ENCODE assay signal across 8 mouse cellular contexts in genomic region chr6:34710848-34711247, GRCm38 (mm10).
A peak's percentile ranks its signal among the peaks of the same experiment; 100 is the strongest.
DNase-seq lines count a peak whose midpoint lies in the region; ATAC-seq and TF ChIP-seq lines count a peak whose summit lies in the region.

No protein-coding gene starts in this region.

- peak overlapping the region; percentile 70; the same call in 1 of the 2 replicates for H3K9ac ChIP-seq in heart, embryonic 15.5 days
- no peak overlapping the region for H3K9ac ChIP-seq in heart, adult 2 months (ENCODE audit: low read depth, low read length)
- H3K9ac ChIP-seq in hindbrain, embryonic 15.5 days: no peak overlapping the region
- 0 out of 2 replicates have a peak overlapping the region, but pooled peaks have one; percentile 74 for H3K9ac ChIP-seq in midbrain, embryonic 15.5 days

- intact Hi-C loops in heart, adult 2 months (cut with DNase I): no loop called here

- H3K79me2 ChIP-seq in heart, adult 2 months (replicated peaks; ENCODE audit: control insufficient read depth, insufficient read depth, low read length): no peaks in the 10 kb centered on the region

- no peak for ATAC-seq in heart, embryonic 15.5 days (replicated peaks; ENCODE audit: insufficient number of reproducible peaks, insufficient read depth, low FRiP score, low read depth)
- no peak for ATAC-seq in hindbrain, embryonic 15.5 days (ENCODE audit: low FRiP score, low read depth)
- ATAC-seq in midbrain, embryonic 15.5 days (replicated peaks): no peak

- H3K27me3 ChIP-seq in heart, embryonic 15.5 days: no peaks in the 10 kb centered on the region
- H3K27me3 ChIP-seq in heart, adult 2 months (ENCODE audit: control insufficient read depth, insufficient read depth, low read length): no peaks in the 10 kb centered on the region
- no peaks in the 10 kb centered on the region for H3K27me3 ChIP-seq in hindbrain, embryonic 15.5 days
- H3K27me3 ChIP-seq in midbrain, embryonic 15.5 days (replicated peaks): no peaks in the 10 kb centered on the region

- peak overlapping the region; percentile 60 for H3K4me3 ChIP-seq in heart, embryonic 15.5 days
- no peak overlapping the region for H3K4me3 ChIP-seq in heart, adult 2 months
- peak overlapping the region; percentile 55 for H3K4me3 ChIP-seq in hindbrain, embryonic 15.5 days
- H3K4me3 ChIP-seq in midbrain, embryonic 15.5 days: 0 out of 2 replicates have a peak overlapping the region, but pooled peaks have one; percentile 59

- no peak for TF ChIP-seq EP300 in heart, adult 2 months (IDR thresholded peaks at IDR 0.05; ENCODE audit: insufficient read depth, low read depth, low read length)

- H3K36me3 ChIP-seq in heart, embryonic 15.5 days: no peaks in the 10 kb centered on the region
- peaks cover 2% of the 10 kb centered on the region; the same call in 1 of the 2 replicates for H3K36me3 ChIP-seq in heart, adult 2 months (ENCODE audit: control insufficient read depth, insufficient read depth, low read length)
- H3K36me3 ChIP-seq in hindbrain, embryonic 15.5 days: no peaks in the 10 kb centered on the region
- no peaks in the 10 kb centered on the region for H3K36me3 ChIP-seq in midbrain, embryonic 15.5 days (replicated peaks)

- TF ChIP-seq POLR2A in heart, adult 2 months (IDR thresholded peaks at IDR 0.05; ENCODE audit: insufficient read depth, low read depth, low read length): no peak

- H3K4me2 ChIP-seq in heart, embryonic 15.5 days: peak overlapping the region; percentile 75
- H3K4me2 ChIP-seq in hindbrain, embryonic 15.5 days: peak overlapping the region; percentile 71
- H3K4me2 ChIP-seq in midbrain, embryonic 15.5 days: peak overlapping the region; percentile 84

- peak overlapping the region; percentile 93 for H3K27ac ChIP-seq in heart, embryonic 15.5 days
- no peak overlapping the region for H3K27ac ChIP-seq in heart, adult 2 months
- no peak overlapping the region for H3K27ac ChIP-seq in hindbrain, embryonic 15.5 days (replicated peaks)
- H3K27ac ChIP-seq in midbrain, embryonic 15.5 days: no peak overlapping the region

- WGBS in heart, embryonic 15.5 days: 45% methylated on average over 5 of the region's 5 CpGs
- WGBS in heart, adult 2 months: 72% methylated on average over 5 of the region's 5 CpGs
- WGBS in hindbrain, embryonic 15.5 days: 48% methylated on average over 5 of the region's 5 CpGs
- WGBS in midbrain, embryonic 15.5 days: 54% methylated on average over 5 of the region's 5 CpGs

- TF ChIP-seq CTCF in heart, adult 2 months (IDR thresholded peaks at IDR 0.05): no peak

- H3K9me3 ChIP-seq in heart, embryonic 15.5 days (replicated peaks): no peaks in the 10 kb centered on the region
- no peaks in the 10 kb centered on the region for H3K9me3 ChIP-seq in hindbrain, embryonic 15.5 days
- no peaks in the 10 kb centered on the region for H3K9me3 ChIP-seq in midbrain, embryonic 15.5 days

- DNase-seq in heart, adult 2 months: no peak
- peak; percentile 36 to 42 for DNase-seq in cerebellum, postnatal 10 days
- DNase-seq in thymus, postnatal 10 days (ENCODE audit: low spot score in 2 of 2): no peak
- no peak for DNase-seq in thymus, postnatal 36 days
- DNase-seq in ovary, postnatal 10 days (ENCODE audit: low spot score): no peak

- H3K4me1 ChIP-seq in heart, embryonic 15.5 days (replicated peaks): peaks cover 74% of the 10 kb centered on the region
- peaks cover 17% of the 10 kb centered on the region for H3K4me1 ChIP-seq in heart, adult 2 months (ENCODE audit: control insufficient read depth, insufficient read depth, low read length)
- H3K4me1 ChIP-seq in hindbrain, embryonic 15.5 days (replicated peaks): peaks cover 25% of the 10 kb centered on the region
- peaks cover 33% of the 10 kb centered on the region for H3K4me1 ChIP-seq in midbrain, embryonic 15.5 days

Comparison
In these comparisons a context has a peak if more than half of its experiments do, and no peak if none do; other contexts are left out.
1. H3K9ac ChIP-seq: peak in heart, embryonic 15.5 days (single experiment) and midbrain, embryonic 15.5 days (single experiment); none in heart, adult 2 months (single experiment) and hindbrain, embryonic 15.5 days (single experiment).
2. DNase-seq: peak in cerebellum, postnatal 10 days (2 of 2); none in heart, adult 2 months (0 of 2), thymus, postnatal 10 days (0 of 2), thymus, postnatal 36 days (0 of 2) and ovary, postnatal 10 days (single experiment).
3. Peak in every context shown above with its lines, with median percentiles within 50 percentile points of each other: H3K4me2 ChIP-seq.